Mouse (Mus musculus): ENCODE data around the gene Gosr2. TPM values are rescaled to one million over a fixed set of nuclear protein-coding genes. Genes with fewer than 3 reads are reported as not detected.

Gene Gosr2
- polyA plus RNA-seq (2015; fragmentation: Nextera tagmentation; extraction: Ambion mirVana) = 61.5 and 62.0 TPM in 2 replicates

DNA sequence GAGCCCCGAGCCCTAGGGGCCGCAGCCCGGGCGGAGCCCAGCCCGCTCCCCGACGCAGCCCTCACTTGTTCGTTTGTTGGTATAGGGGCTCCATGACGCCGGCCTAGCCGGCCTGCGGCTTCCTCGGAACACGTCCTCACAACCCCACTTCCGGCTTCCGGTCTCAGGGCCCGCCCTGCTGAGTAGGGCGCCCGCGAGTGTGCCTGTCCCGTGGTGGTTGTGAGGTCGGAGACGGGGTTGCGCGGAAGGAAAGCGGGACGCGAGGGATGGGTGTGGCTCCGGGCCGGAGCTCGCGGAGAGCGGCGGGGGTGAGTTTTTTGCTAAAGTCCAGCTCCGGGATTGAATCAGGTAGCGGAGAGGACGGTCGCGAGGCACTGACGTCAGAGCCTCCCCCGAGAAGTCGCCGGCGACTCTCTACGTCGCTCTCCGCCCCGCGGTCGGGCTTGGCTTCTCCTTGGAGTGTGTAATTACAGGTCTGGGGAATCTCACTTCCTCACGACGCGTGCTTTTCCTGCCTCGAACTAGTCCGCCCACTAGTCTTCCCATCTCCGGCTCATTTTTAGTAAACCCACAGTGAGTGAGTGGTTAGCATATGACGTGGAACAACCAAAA lies at the start of gene Gosr2:
Gene Gosr2 (minus strand): TSS at position 334 of the 612 bp plus-strand sequence.
- Histone ChIP-seq H3K9ac (ENCODE audit: low read length) (peak within 1 kb of the TSS; percentile 88), H3K9me3 (replicated peaks; ENCODE audit: control insufficient read depth, low read length) (no peaks in the 10 kb centered on the region), H3K27ac (ENCODE audit: low read length) (peak within 1 kb of the TSS; percentile 98), H3K36me3 (ENCODE audit: control insufficient read depth, insufficient read depth) (no peaks in the 10 kb centered on the region), H3K4me2 (ENCODE audit: low read depth, low read length) (peak within 1 kb of the TSS; percentile 80), H3K4me3 (ENCODE audit: low read length) (peak within 1 kb of the TSS; percentile 86), H3K27me3 (ENCODE audit: control insufficient read depth, insufficient read depth, low read length) (no peaks in the 10 kb centered on the region), H3K4me1 (ENCODE audit: control insufficient read depth, insufficient read depth, low read length) (peaks cover 5% of the 10 kb centered on the region)
- peak; percentile 96 for ATAC-seq (replicated peaks; ENCODE audit: extremely low read depth, insufficient read depth, low FRiP score)
- WGBS = under 1% methylated on average over 57 of the region's 57 CpGs

DNA sequence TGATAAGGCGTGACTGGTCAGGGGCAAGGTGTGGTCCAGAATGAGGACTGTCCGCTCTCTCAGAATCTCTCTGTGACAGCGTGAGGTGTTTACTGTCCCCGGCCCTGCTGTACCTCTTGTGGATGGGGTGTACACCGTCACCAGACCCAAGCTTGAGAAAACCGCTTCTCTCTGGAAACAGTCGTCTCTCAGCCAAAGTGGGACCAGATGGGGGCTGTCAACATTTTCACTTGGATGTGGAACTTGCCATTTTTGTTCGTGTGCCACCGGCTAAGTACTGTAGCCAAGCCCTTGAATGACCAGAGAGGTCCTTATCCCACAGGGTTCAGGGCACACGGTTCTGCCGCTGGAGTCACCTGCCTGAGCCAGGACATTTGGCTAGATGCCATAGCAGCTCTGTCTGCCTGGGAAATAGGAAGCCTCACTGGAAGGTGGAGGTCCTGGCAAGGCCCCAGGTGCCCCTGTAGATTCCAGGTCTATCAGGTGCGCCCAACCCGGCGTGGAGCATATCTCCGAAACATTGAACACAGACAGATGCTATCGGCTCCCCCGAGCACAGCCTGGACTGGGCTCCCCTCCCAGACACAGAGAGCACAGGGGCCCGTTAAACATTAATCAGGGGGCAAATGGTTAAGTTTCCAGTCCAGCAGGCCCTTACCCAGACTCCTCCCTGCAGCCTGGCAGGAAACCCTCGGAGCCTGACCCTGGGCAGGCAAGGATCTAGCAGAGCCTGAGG lies 37.5 kb upstream of the Gosr2 start:
- Histone ChIP-seq H3K9me3 (replicated peaks; ENCODE audit: control insufficient read depth, low read length) (no peaks in the 10 kb centered on the region), H3K4me1 (ENCODE audit: control insufficient read depth, insufficient read depth, low read length) (peaks cover 4% of the 10 kb centered on the region; the same call in 1 of the 2 replicates), H3K4me3 (ENCODE audit: low read length) (no peak overlapping the region), H3K36me3 (ENCODE audit: control insufficient read depth, insufficient read depth) (no peaks in the 10 kb centered on the region), H3K4me2 (ENCODE audit: low read depth, low read length) (no peak overlapping the region), H3K9ac (ENCODE audit: low read length) (no peak overlapping the region), H3K27ac (ENCODE audit: low read length) (no peak overlapping the region), H3K27me3 (ENCODE audit: control insufficient read depth, insufficient read depth, low read length) (no peaks in the 10 kb centered on the region)
- no peak for ATAC-seq (replicated peaks; ENCODE audit: extremely low read depth, insufficient read depth, low FRiP score)
- WGBS = 63% methylated on average over 19 of the region's 19 CpGs

GRCm38 (mm10) chr11:103734411-103735045 lies 36.8 kb upstream of the Gosr2 start:
- no peak for ATAC-seq (replicated peaks; ENCODE audit: extremely low read depth, insufficient read depth, low FRiP score)
- H3K4me3 ChIP-seq (ENCODE audit: low read length) = no peak overlapping the region
- H3K27me3 ChIP-seq (ENCODE audit: control insufficient read depth, insufficient read depth, low read length) = no peaks in the 10 kb centered on the region
- H3K9me3 ChIP-seq (replicated peaks; ENCODE audit: control insufficient read depth, low read length) = no peaks in the 10 kb centered on the region
- peaks cover 4% of the 10 kb centered on the region; the same call in 1 of the 2 replicates for H3K4me1 ChIP-seq (ENCODE audit: control insufficient read depth, insufficient read depth, low read length)
- 56% methylated on average over 5 of the region's 5 CpGs for WGBS
- no peak overlapping the region for H3K9ac ChIP-seq (ENCODE audit: low read length)
- no peak overlapping the region for H3K27ac ChIP-seq (ENCODE audit: low read length)
- no peak overlapping the region for H3K4me2 ChIP-seq (ENCODE audit: low read depth, low read length)
- H3K36me3 ChIP-seq (ENCODE audit: control insufficient read depth, insufficient read depth) = no peaks in the 10 kb centered on the region

GRCm38 (mm10) chr11:103733961-103734360 lies 36.3 kb upstream of the Gosr2 start:
- Histone ChIP-seq H3K4me2 (ENCODE audit: low read depth, low read length) (no peak overlapping the region), H3K4me3 (ENCODE audit: low read length) (no peak overlapping the region), H3K9me3 (replicated peaks; ENCODE audit: control insufficient read depth, low read length) (no peaks in the 10 kb centered on the region), H3K9ac (ENCODE audit: low read length) (no peak overlapping the region), H3K27me3 (ENCODE audit: control insufficient read depth, insufficient read depth, low read length) (no peaks in the 10 kb centered on the region), H3K4me1 (ENCODE audit: control insufficient read depth, insufficient read depth, low read length) (peaks cover 4% of the 10 kb centered on the region; the same call in 1 of the 2 replicates), H3K27ac (ENCODE audit: low read length) (no peak overlapping the region), H3K36me3 (ENCODE audit: control insufficient read depth, insufficient read depth) (no peaks in the 10 kb centered on the region)
- 81% methylated on average over 2 of the region's 2 CpGs for WGBS
- no peak for ATAC-seq (replicated peaks; ENCODE audit: extremely low read depth, insufficient read depth, low FRiP score)

- 71% methylated on average over 4 of the region's 4 CpGs for WGBS
- no peaks in the 10 kb centered on the region for H3K36me3 ChIP-seq (ENCODE audit: control insufficient read depth, insufficient read depth)
- H3K4me3 ChIP-seq (ENCODE audit: low read length) = no peak overlapping the region
- no peaks in the 10 kb centered on the region for H3K27me3 ChIP-seq (ENCODE audit: control insufficient read depth, insufficient read depth, low read length)
- no peak overlapping the region for H3K27ac ChIP-seq (ENCODE audit: low read length)
- H3K9me3 ChIP-seq (replicated peaks; ENCODE audit: control insufficient read depth, low read length) = no peaks in the 10 kb centered on the region
- ATAC-seq (replicated peaks; ENCODE audit: extremely low read depth, insufficient read depth, low FRiP score) = no peak
- no peak overlapping the region for H3K9ac ChIP-seq (ENCODE audit: low read length)
- H3K4me2 ChIP-seq (ENCODE audit: low read depth, low read length) = no peak overlapping the region
- peaks cover 4% of the 10 kb centered on the region; the same call in 1 of the 2 replicates for H3K4me1 ChIP-seq (ENCODE audit: control insufficient read depth, insufficient read depth, low read length)
Observed at GRCm38 (mm10) chr11:103733069-103733468, 35.4 kb upstream of the Gosr2 start.

GRCm38 (mm10) chr11:103732306-103732705 lies 34.6 kb upstream of the Gosr2 start:
- peaks cover 4% of the 10 kb centered on the region; the same call in 1 of the 2 replicates for H3K4me1 ChIP-seq (ENCODE audit: control insufficient read depth, insufficient read depth, low read length)
- H3K9me3 ChIP-seq (replicated peaks; ENCODE audit: control insufficient read depth, low read length) = no peaks in the 10 kb centered on the region
- 81% methylated on average over 7 of the region's 7 CpGs for WGBS
- H3K27ac ChIP-seq (ENCODE audit: low read length) = no peak overlapping the region
- no peak for ATAC-seq (replicated peaks; ENCODE audit: extremely low read depth, insufficient read depth, low FRiP score)
- H3K4me3 ChIP-seq (ENCODE audit: low read length) = no peak overlapping the region
- no peak overlapping the region for H3K9ac ChIP-seq (ENCODE audit: low read length)
- no peaks in the 10 kb centered on the region for H3K27me3 ChIP-seq (ENCODE audit: control insufficient read depth, insufficient read depth, low read length)
- no peak overlapping the region for H3K4me2 ChIP-seq (ENCODE audit: low read depth, low read length)
- H3K36me3 ChIP-seq (ENCODE audit: control insufficient read depth, insufficient read depth) = no peaks in the 10 kb centered on the region

GRCm38 (mm10) chr11:103731594-103731993 lies 33.9 kb upstream of the Gosr2 start:
- 0 out of 2 replicates have a peak, but pooled peaks have one; percentile 10 for ATAC-seq (replicated peaks; ENCODE audit: extremely low read depth, insufficient read depth, low FRiP score)
- Histone ChIP-seq H3K27ac (ENCODE audit: low read length) (no peak overlapping the region), H3K4me3 (ENCODE audit: low read length) (no peak overlapping the region), H3K4me2 (ENCODE audit: low read depth, low read length) (no peak overlapping the region), H3K27me3 (ENCODE audit: control insufficient read depth, insufficient read depth, low read length) (no peaks in the 10 kb centered on the region), H3K9me3 (replicated peaks; ENCODE audit: control insufficient read depth, low read length) (no peaks in the 10 kb centered on the region), H3K9ac (ENCODE audit: low read length) (no peak overlapping the region), H3K4me1 (ENCODE audit: control insufficient read depth, insufficient read depth, low read length) (peaks cover 4% of the 10 kb centered on the region; the same call in 1 of the 2 replicates), H3K36me3 (ENCODE audit: control insufficient read depth, insufficient read depth) (no peaks in the 10 kb centered on the region)
- WGBS = 59% methylated on average over 9 of the region's 9 CpGs

DNA sequence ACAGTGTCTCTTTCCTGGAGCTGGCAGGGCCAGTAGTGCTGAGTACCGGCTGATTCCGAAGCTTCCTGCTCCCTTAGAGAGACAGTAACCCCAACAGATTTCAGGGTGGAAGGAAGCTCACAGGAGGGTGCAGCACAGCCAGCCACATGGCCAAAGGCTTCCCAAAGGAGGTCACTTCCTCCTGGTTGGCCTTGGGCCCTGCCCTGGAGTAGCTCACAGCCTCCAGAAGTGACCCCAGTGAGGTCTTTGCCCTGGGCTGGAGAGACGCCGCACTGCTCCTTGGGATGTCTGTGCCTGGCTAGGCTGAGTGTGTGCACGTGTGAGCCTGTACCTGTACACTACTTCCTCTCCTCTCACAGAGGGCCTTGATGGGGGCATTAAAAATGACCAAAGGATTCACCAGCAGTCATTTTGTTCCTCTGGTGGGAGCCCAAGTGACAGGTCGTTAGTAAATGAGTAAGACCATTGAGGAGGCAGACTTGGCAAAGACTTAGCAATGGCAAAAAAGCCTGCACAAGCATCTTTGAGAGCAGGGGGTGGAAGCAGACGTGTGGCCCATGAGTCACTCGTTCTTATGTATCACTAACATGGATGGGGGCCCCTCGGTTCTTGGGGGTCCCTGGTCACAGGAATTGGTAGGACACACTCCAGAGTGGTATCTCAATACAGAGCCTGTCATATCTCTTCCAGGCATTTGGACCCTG lies 31.7 kb upstream of the Gosr2 start:
- ATAC-seq (replicated peaks; ENCODE audit: extremely low read depth, insufficient read depth, low FRiP score) = no peak
- Histone ChIP-seq H3K36me3 (ENCODE audit: control insufficient read depth, insufficient read depth) (no peaks in the 10 kb centered on the region), H3K9ac (ENCODE audit: low read length) (no peak overlapping the region), H3K4me1 (ENCODE audit: control insufficient read depth, insufficient read depth, low read length) (peaks cover 4% of the 10 kb centered on the region; the same call in 1 of the 2 replicates), H3K27me3 (ENCODE audit: control insufficient read depth, insufficient read depth, low read length) (no peaks in the 10 kb centered on the region), H3K4me3 (ENCODE audit: low read length) (no peak overlapping the region), H3K27ac (ENCODE audit: low read length) (no peak overlapping the region), H3K4me2 (ENCODE audit: low read depth, low read length) (no peak overlapping the region), H3K9me3 (replicated peaks; ENCODE audit: control insufficient read depth, low read length) (no peaks in the 10 kb centered on the region)
- WGBS = 59% methylated on average over 9 of the region's 9 CpGs

All from heart, embryonic 16.5 days (tissue).